Mouse (Mus musculus): ENCODE data around the gene Rassf2.

- TF ChIP-seq CTCF (IDR thresholded peaks at IDR 0.05) = peak; percentile 36
- TF ChIP-seq EP300 (IDR thresholded peaks at IDR 0.05) = no peak
Observed at GRCm38 (mm10) chr2:132029646-132030417, at the start of gene Rassf2.
